Mouse (Mus musculus): ENCODE results near the gene Snrpg. TPM values are rescaled to one million over a fixed set of nuclear protein-coding genes. Genes with fewer than 3 reads are reported as not detected.

Gene Snrpg
- polyA plus RNA-seq, 1 experiment from 2014 or later, result 660 TPM

- ATAC-seq (ENCODE audit: low FRiP score, low read depth), result peak; percentile 79
- H3K4me1 ChIP-seq, result peaks cover 11% of the 10 kb centered on the region
- under 1% methylated on average over 15 of the region's 15 CpGs for WGBS
- H3K36me3 ChIP-seq, result peaks cover 9% of the 10 kb centered on the region
- peak overlapping the region; percentile 98 for H3K9ac ChIP-seq
- H3K9me3 ChIP-seq, result no peaks in the 10 kb centered on the region
- peak overlapping the region; percentile 89 for H3K4me3 ChIP-seq
- 0 out of 2 replicates have a peak, but pooled peaks cover under 1% of the 10 kb centered on the region for H3K27me3 ChIP-seq
- H3K4me2 ChIP-seq (replicated peaks), result peak overlapping the region; percentile 53
- peak overlapping the region; percentile 100 for H3K27ac ChIP-seq
These were observed 32.6 kb downstream of the Snrpg start for GRCm38 (mm10) chr6:86403728-86404099.

- Histone ChIP-seq H3K9me3 (no peaks in the 10 kb centered on the region), H3K27me3 (no peaks in the 10 kb centered on the region), H3K4me2 (replicated peaks) (peak within 1 kb of the TSS; percentile 69), H3K27ac (peak within 1 kb of the TSS; percentile 100), H3K4me1 (peaks cover 11% of the 10 kb centered on the region), H3K9ac (peak within 1 kb of the TSS; percentile 98), H3K36me3 (peaks cover 9% of the 10 kb centered on the region), H3K4me3 (peak within 1 kb of the TSS; percentile 89)
- WGBS, result under 1% methylated on average over 60 of the region's 62 CpGs
- peak; percentile 96 for ATAC-seq (ENCODE audit: low FRiP score, low read depth)
These were observed 33.2 kb downstream of the Snrpg start, which contains the start of gene Tia1 for GRCm38 (mm10) chr6:86404100-86404861. TSS of gene Tia1 (plus strand) at chr6:86404219.

GRCm38 (mm10) chr6:86404996-86405395 is 33.9 kb downstream of the Snrpg start:
- Histone ChIP-seq H3K27me3 (no peaks in the 10 kb centered on the region), H3K4me3 (peak overlapping the region; percentile 89), H3K9me3 (no peaks in the 10 kb centered on the region), H3K4me1 (peaks cover 11% of the 10 kb centered on the region), H3K4me2 (replicated peaks) (peak overlapping the region; percentile 69), H3K36me3 (peaks cover 9% of the 10 kb centered on the region), H3K27ac (peak overlapping the region; percentile 100), H3K9ac (peak overlapping the region; percentile 98)
- WGBS, result under 1% methylated on average over 11 of the region's 11 CpGs
- no peak for ATAC-seq (ENCODE audit: low FRiP score, low read depth)

GRCm38 (mm10) chr6:86406306-86406705 is 35.2 kb downstream of the Snrpg start:
- H3K4me2 ChIP-seq (replicated peaks), result peak overlapping the region; percentile 69
- no peak overlapping the region for H3K9ac ChIP-seq
- peaks cover 9% of the 10 kb centered on the region for H3K36me3 ChIP-seq
- H3K27me3 ChIP-seq, result no peaks in the 10 kb centered on the region
- H3K4me1 ChIP-seq, result peaks cover 11% of the 10 kb centered on the region
- ATAC-seq (ENCODE audit: low FRiP score, low read depth), result no peak
- no peaks in the 10 kb centered on the region for H3K9me3 ChIP-seq
- no peak overlapping the region for H3K27ac ChIP-seq
- H3K4me3 ChIP-seq, result peak overlapping the region; percentile 89

GRCm38 (mm10) chr6:86418711-86419110 is 47.6 kb downstream of the Snrpg start:
- H3K27me3 ChIP-seq, result no peaks in the 10 kb centered on the region
- no peaks in the 10 kb centered on the region for H3K4me1 ChIP-seq
- ATAC-seq (ENCODE audit: low FRiP score, low read depth), result no peak
- no peak overlapping the region for H3K4me2 ChIP-seq (replicated peaks)
- H3K9me3 ChIP-seq, result no peaks in the 10 kb centered on the region
- 91% methylated on average over 6 of the region's 6 CpGs for WGBS
- no peak overlapping the region for H3K27ac ChIP-seq
- no peak overlapping the region for H3K9ac ChIP-seq
- no peak overlapping the region for H3K4me3 ChIP-seq
- peaks cover 79% of the 10 kb centered on the region for H3K36me3 ChIP-seq

GRCm38 (mm10) chr6:86419239-86419638 is 48.1 kb downstream of the Snrpg start:
- 88% methylated on average over 3 of the region's 3 CpGs for WGBS
- no peaks in the 10 kb centered on the region for H3K4me1 ChIP-seq

GRCm38 (mm10) chr6:86420491-86420890 is 49.4 kb downstream of the Snrpg start:
- H3K4me3 ChIP-seq, result no peak overlapping the region
- 76% methylated on average over 6 of the region's 6 CpGs for WGBS
- no peaks in the 10 kb centered on the region for H3K9me3 ChIP-seq
- H3K27ac ChIP-seq, result no peak overlapping the region
- no peak overlapping the region for H3K4me2 ChIP-seq (replicated peaks)
- H3K36me3 ChIP-seq, result peaks cover 79% of the 10 kb centered on the region
- H3K4me1 ChIP-seq, result no peaks in the 10 kb centered on the region
- no peak for ATAC-seq (ENCODE audit: low FRiP score, low read depth)
- H3K9ac ChIP-seq, result no peak overlapping the region
- no peaks in the 10 kb centered on the region for H3K27me3 ChIP-seq

More at GRCm38 (mm10) chr6:86419239-86419638, 48.1 kb downstream of the Snrpg start:
- no peaks in the 10 kb centered on the region for H3K9me3 ChIP-seq
- no peak overlapping the region for H3K4me3 ChIP-seq
- ATAC-seq (ENCODE audit: low FRiP score, low read depth), result no peak
- no peak overlapping the region for H3K4me2 ChIP-seq (replicated peaks)
- H3K9ac ChIP-seq, result no peak overlapping the region
- no peak overlapping the region for H3K27ac ChIP-seq
- H3K36me3 ChIP-seq, result peaks cover 76% of the 10 kb centered on the region
- H3K27me3 ChIP-seq, result no peaks in the 10 kb centered on the region

- Histone ChIP-seq H3K9ac (no peak within 1 kb of the TSS), H3K9me3 (no peaks in the 10 kb centered on the region), H3K4me2 (replicated peaks) (no peak within 1 kb of the TSS), H3K4me1 (no peaks in the 10 kb centered on the region), H3K36me3 (peaks cover 78% of the 10 kb centered on the region), H3K4me3 (no peak within 1 kb of the TSS), H3K27me3 (no peaks in the 10 kb centered on the region), H3K27ac (no peak within 1 kb of the TSS)
- 93% methylated on average over 1 of the region's 1 CpGs for WGBS
- ATAC-seq (ENCODE audit: low FRiP score, low read depth), result no peak
These were observed 55.3 kb downstream of the Snrpg start, which contains the start of gene Gm44790 for GRCm38 (mm10) chr6:86426358-86426757. TSS of gene Gm44790 (plus strand) at chr6:86426658.

Other genes starting within 250 kb of the Snrpg start
- 2.5 and 2.7 TPM in 2 replicates for gene Tgfa, start 176.1 kb upstream of the Snrpg start, polyA plus RNA-seq (2015; fragmentation: Nextera tagmentation; extraction: Ambion mirVana)
- 133 and 136 TPM in 2 replicates for gene Fam136a, start 5.7 kb upstream of the Snrpg start, polyA plus RNA-seq (2015; fragmentation: Nextera tagmentation; extraction: Ambion mirVana)
- 85.9 and 86.3 TPM in 2 replicates for gene Pcyox1, start 25.9 kb downstream of the Snrpg start, polyA plus RNA-seq (2015; fragmentation: Nextera tagmentation; extraction: Ambion mirVana)
- 286 and 293 TPM in 2 replicates for gene Tia1, start 32.9 kb downstream of the Snrpg start, polyA plus RNA-seq (2015; fragmentation: Nextera tagmentation; extraction: Ambion mirVana)
- gene Gm44790, start 55.4 kb downstream of the Snrpg start, polyA plus RNA-seq (2015; fragmentation: Nextera tagmentation; extraction: Ambion mirVana), result 1.3 TPM in 1 of 2 replicates, not detected in the other
- gene C87436, start 67.1 kb downstream of the Snrpg start, polyA plus RNA-seq (2015; fragmentation: Nextera tagmentation; extraction: Ambion mirVana), result 25.2 and 25.4 TPM in 2 replicates
- gene Pcbp1, start 155.0 kb downstream of the Snrpg start, polyA plus RNA-seq (2015; fragmentation: Nextera tagmentation; extraction: Ambion mirVana), result 454 and 479 TPM in 2 replicates